Mouse (Mus musculus) limb, embryonic 14.5 days (tissue): ENCODE measurements around the gene Pla1a. TPM values are rescaled to one million over a fixed set of nuclear protein-coding genes. Genes with fewer than 3 reads are reported as not detected.

Experiments
- ATAC-seq: fragments of 200-750 bp; cut with Nextera tagmentation; 2 replicates; pipeline ENCODE4 v1.8.0; 2017; ENCODE audit warnings: low read depth, moderate number of reproducible peaks, moderate TSS enrichment; ENCODE audit not compliant: low FRiP score
- DNase-seq: peaks from one replicate; pipeline ENCODE4 v3.0.0-alpha.2; 2015; ENCODE audit warnings: low spot score
- H3K27ac ChIP-seq: fragments of 300-500 bp; sonication (generic); replicated peaks from 2 replicates; pipeline ENCODE4 v1.5.1; 2014; ENCODE audit warnings: low read depth, mild to moderate bottlenecking, low read length, moderate library complexity, mixed read lengths
- H3K27me3 ChIP-seq: fragments of 300-500 bp; sonication (generic); 2 replicates; pipeline ENCODE4 v1.6.1; 2014; ENCODE audit warnings: low read length, mixed read lengths; ENCODE audit not compliant: control insufficient read depth, insufficient read depth
- H3K36me3 ChIP-seq: fragments of 300-500 bp; sonication (generic); 2 replicates; pipeline ENCODE4 v1.6.1; 2014; ENCODE audit warnings: mild to moderate bottlenecking, low read length, moderate library complexity, mixed read lengths; ENCODE audit not compliant: control insufficient read depth, insufficient read depth
- H3K4me1 ChIP-seq: fragments of 300-500 bp; sonication (generic); 2 replicates; pipeline ENCODE4 v1.6.1; 2014; ENCODE audit warnings: antibody characterized with exemption, low read length, mixed read lengths; ENCODE audit not compliant: control insufficient read depth, insufficient read depth
- H3K4me2 ChIP-seq: fragments of 300-500 bp; sonication (generic); replicated peaks from 2 replicates; pipeline ENCODE4 v1.6.1; 2014; ENCODE audit warnings: low read depth, mild to moderate bottlenecking, low read length, moderate library complexity; ENCODE audit not compliant: severe bottlenecking
- H3K4me3 ChIP-seq: fragments of 300-500 bp; sonication (generic); replicated peaks from 2 replicates; pipeline ENCODE4 v1.5.1; 2014; ENCODE audit warnings: low read length
- H3K9ac ChIP-seq: fragments of 300-500 bp; sonication (generic); 2 replicates; pipeline ENCODE4 v1.6.1; 2014; ENCODE audit warnings: mild to moderate bottlenecking, low read depth, low read length, moderate library complexity; ENCODE audit not compliant: severe bottlenecking
- H3K9me3 ChIP-seq: fragments of 300-500 bp; sonication (generic); 2 replicates; pipeline ENCODE4 v1.6.1; 2016; ENCODE audit warnings: low read length; ENCODE audit not compliant: control insufficient read depth
- POLR2A ChIP-seq: fragments of 200-500 bp; IDR thresholded peaks from 2 replicates; pipeline ENCODE4 v1.8.0; 2012; ENCODE audit warnings: inconsistent platforms, mild to moderate bottlenecking, moderate library complexity, borderline replicate concordance; ENCODE audit not compliant: insufficient read depth, insufficient read length; ENCODE audit errors: extremely low read depth
- WGBS: fragments of 180-500 bp; shearing (Covaris S2); extraction: QIAGEN DNeasy Blood & Tissue Kit; methylation state at CpG from one replicate; pipeline ENCODE4 v1.1.7; 2014; 5-methylcytosine and 5-hydroxymethylcytosine counted together
- polyA plus RNA-seq, 2 experiments: library from polyadenylated mRNA; depleted of rRNA in 1 of 2; stranded (reverse) in 1 of 2; unstranded in 1 of 2; fragments of >200 nt; fragmentation: Nextera tagmentation in 1 of 2; extraction: Ambion mirVana in 1 of 2; gene quantifications; 2 replicates each; pipeline versions ENCODE4 v1.2.1 to v1.2.3; 2012 to 2014

Pla1a gene
- polyA plus RNA-seq, 2 experiments: 0.36 to 0.85 TPM

- Histone ChIP-seq H3K27ac (no peak overlapping the region), H3K4me2 (no peak overlapping the region), H3K9me3 (no peaks in the 10 kb centered on the region), H3K9ac (no peak overlapping the region), H3K4me3 (no peak overlapping the region), H3K27me3 (no peaks in the 10 kb centered on the region), H3K36me3 (no peaks in the 10 kb centered on the region), H3K4me1 (no peaks in the 10 kb centered on the region)
- WGBS: 89% methylated on average over 6 of the region's 6 CpGs
- no peak for TF ChIP-seq POLR2A
- DNase-seq (no peak), ATAC-seq (no peak)
Observed at GRCm38 (mm10) chr16:38358256-38358812, 74.6 kb downstream of the Pla1a start.

GRCm38 (mm10) chr16:38354185-38354913, 78.6 kb downstream of the Pla1a start:
- no peak overlapping the region for H3K4me3 ChIP-seq
- H3K9me3 ChIP-seq: no peaks in the 10 kb centered on the region
- TF ChIP-seq POLR2A: no peak
- no peaks in the 10 kb centered on the region for H3K4me1 ChIP-seq
- H3K27me3 ChIP-seq: no peaks in the 10 kb centered on the region
- DNase-seq (no peak), ATAC-seq (no peak)
- peaks cover 21% of the 10 kb centered on the region for H3K36me3 ChIP-seq
- WGBS: 86% methylated on average over 5 of the region's 5 CpGs
- no peak overlapping the region for H3K9ac ChIP-seq
- no peak overlapping the region for H3K27ac ChIP-seq
- H3K4me2 ChIP-seq: no peak overlapping the region

- no peaks in the 10 kb centered on the region for H3K27me3 ChIP-seq
- DNase-seq (no peak), ATAC-seq (no peak)
- no peak overlapping the region for H3K9ac ChIP-seq
- no peak overlapping the region for H3K4me2 ChIP-seq
- TF ChIP-seq POLR2A: no peak
- peaks cover 25% of the 10 kb centered on the region for H3K36me3 ChIP-seq
- WGBS: 97% methylated on average over 2 of the region's 2 CpGs
- no peak overlapping the region for H3K4me3 ChIP-seq
- H3K9me3 ChIP-seq: no peaks in the 10 kb centered on the region
- H3K27ac ChIP-seq: no peak overlapping the region
- H3K4me1 ChIP-seq: no peaks in the 10 kb centered on the region
Observed at GRCm38 (mm10) chr16:38353642-38354041, 79.3 kb downstream of the Pla1a start.

DNA sequence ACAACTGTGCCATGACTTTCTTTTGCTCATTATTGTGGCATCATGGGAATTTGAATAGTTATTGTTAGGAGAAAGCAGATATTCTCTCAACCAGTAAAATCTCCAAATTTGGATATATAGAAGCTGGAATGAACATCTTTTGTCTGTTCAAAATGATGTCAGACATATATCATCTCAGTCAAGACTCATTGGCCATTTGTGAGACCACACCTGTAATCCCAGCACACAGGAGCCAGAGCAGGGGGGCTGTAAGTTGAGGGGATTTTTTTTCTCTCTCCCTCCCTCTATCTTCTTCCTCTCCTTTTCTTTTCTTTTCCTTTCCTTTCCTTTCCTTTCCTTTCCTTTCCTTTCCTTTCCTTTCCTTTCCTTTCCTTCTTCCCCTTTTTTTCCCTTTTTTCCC, 80.1 kb downstream of the Pla1a start:
- H3K4me2 ChIP-seq: no peak overlapping the region

DNA sequence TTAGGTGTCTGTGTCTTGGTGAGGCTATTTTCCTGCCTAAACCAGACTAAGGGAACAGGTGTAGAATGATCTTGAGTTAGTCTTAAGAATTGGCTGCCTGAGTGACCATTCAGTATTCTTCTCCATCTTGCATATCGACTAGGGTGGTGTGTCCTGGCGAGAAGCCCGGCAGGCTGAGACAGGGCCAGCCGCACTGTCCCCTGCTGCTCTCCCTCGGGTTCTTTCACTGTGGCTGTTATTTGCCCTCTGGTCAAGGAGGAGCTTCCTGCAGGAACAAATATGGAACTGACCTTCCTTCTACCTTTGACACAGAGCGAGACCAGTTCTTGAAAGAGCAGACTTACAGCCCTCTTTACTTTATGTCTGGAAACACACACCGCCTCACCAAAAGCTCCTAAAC, 80.9 kb downstream of the Pla1a start:
- no peak for TF ChIP-seq POLR2A
- Histone ChIP-seq H3K27ac (no peak overlapping the region), H3K9ac (no peak overlapping the region), H3K4me1 (peaks cover 3% of the 10 kb centered on the region; the same call in 1 of the 2 replicates), H3K4me3 (no peak overlapping the region), H3K27me3 (no peaks in the 10 kb centered on the region), H3K36me3 (peaks cover 25% of the 10 kb centered on the region), H3K4me2 (no peak overlapping the region), H3K9me3 (no peaks in the 10 kb centered on the region)
- WGBS: 86% methylated on average over 7 of the region's 7 CpGs
- DNase-seq (no peak), ATAC-seq (no peak)

More for the DNA sequence above, 80.1 kb downstream of the Pla1a start:
- no peak overlapping the region for H3K27ac ChIP-seq
- H3K4me1 ChIP-seq: no peaks in the 10 kb centered on the region
- TF ChIP-seq POLR2A: no peak
- no peak overlapping the region for H3K4me3 ChIP-seq
- ATAC-seq: no peak
- no peak overlapping the region for H3K9ac ChIP-seq
- H3K27me3 ChIP-seq: no peaks in the 10 kb centered on the region
- no peaks in the 10 kb centered on the region for H3K9me3 ChIP-seq
- DNase-seq: no peak
- H3K36me3 ChIP-seq: peaks cover 25% of the 10 kb centered on the region
